Mouse (Mus musculus): Measurements from ENCODE around the gene Prepl.

DNA sequence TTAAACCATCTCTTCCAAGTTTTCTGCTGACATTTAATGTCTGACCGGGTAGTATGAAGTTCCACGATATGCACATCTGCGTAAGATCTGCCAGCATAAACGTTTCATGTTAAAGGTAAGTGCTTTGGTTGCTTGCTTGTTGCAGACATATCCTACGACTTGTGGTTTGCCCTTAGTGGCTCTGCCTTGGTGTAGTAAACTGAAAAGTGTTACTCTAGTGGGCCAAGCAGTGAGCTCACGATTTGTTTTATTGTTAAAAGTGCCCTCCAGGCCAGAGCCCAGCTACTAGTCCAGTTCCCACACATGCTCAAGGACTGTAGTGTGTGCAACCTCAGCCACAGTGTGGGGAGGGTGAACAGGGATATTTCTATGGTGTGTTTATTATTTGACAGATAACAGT, 63.6 kb downstream of the Prepl start:
- TF ChIP-seq CTCF (IDR thresholded peaks at IDR 0.05; ENCODE audit: low read depth, low read length) (no peak), POLR2A (IDR thresholded peaks at IDR 0.05; ENCODE audit: extremely low read depth, insufficient read depth, low read length) (no peak)
